Mouse (Mus musculus) liver, postnatal 0 days (tissue): ENCODE measurements around the gene Ntf5. TPM values are rescaled to one million over a fixed set of nuclear protein-coding genes. Genes with fewer than 3 reads are reported as not detected.
A peak's percentile ranks its signal among the peaks of the same experiment; 100 is the strongest.

Experiments used
- ATAC-seq: fragments of 200-750 bp; cut with Nextera tagmentation; 2 replicates; pipeline ENCODE4 v1.8.0; 2017; ENCODE audit warnings: mild to moderate bottlenecking, moderate library complexity
- DNase-seq: peaks from one replicate; pipeline ENCODE4 v3.0.0-alpha.2; 2016
- H3K27ac ChIP-seq: fragments of 300-500 bp; sonication (generic); 2 replicates; pipeline ENCODE4 v1.5.1; 2014; ENCODE audit warnings: antibody characterized with exemption, moderate library complexity, mild to moderate bottlenecking, low read depth
- H3K27me3 ChIP-seq: fragments of 300-500 bp; sonication (generic); 2 replicates; pipeline ENCODE4 v1.6.1; 2014; ENCODE audit warnings: low read length, control low read depth, mixed read lengths; ENCODE audit not compliant: insufficient read depth
- H3K36me3 ChIP-seq: fragments of 300-500 bp; sonication (generic); replicated peaks from 2 replicates; pipeline ENCODE4 v1.6.1; 2014; ENCODE audit warnings: mild to moderate bottlenecking, control low read depth, low read length, moderate library complexity, mixed read lengths; ENCODE audit not compliant: insufficient read depth
- H3K4me1 ChIP-seq: fragments of 300-500 bp; sonication (generic); 2 replicates; pipeline ENCODE4 v1.6.1; 2014; ENCODE audit warnings: antibody characterized with exemption, mild to moderate bottlenecking, control low read depth; ENCODE audit not compliant: insufficient read depth
- H3K4me2 ChIP-seq: fragments of 300-500 bp; sonication (generic); 2 replicates; pipeline ENCODE4 v1.6.1; 2014; ENCODE audit warnings: low read depth, mild to moderate bottlenecking, low read length, moderate library complexity, mixed read lengths
- H3K4me3 ChIP-seq: fragments of 300-500 bp; sonication (generic); 2 replicates; pipeline ENCODE4 v1.5.1; 2014; ENCODE audit warnings: low read depth, low read length
- H3K9ac ChIP-seq: fragments of 300-500 bp; sonication (generic); replicated peaks from 2 replicates; pipeline ENCODE4 v1.6.1; 2014; ENCODE audit warnings: mild to moderate bottlenecking, moderate library complexity
- H3K9me3 ChIP-seq: fragments of 300-500 bp; sonication (generic); 2 replicates; pipeline ENCODE4 v1.6.1; 2016; ENCODE audit warnings: mild to moderate bottlenecking, control low read depth, low read length, mixed read lengths
- CTCF ChIP-seq: sonication (generic); IDR thresholded peaks from 2 replicates; pipeline ENCODE4 v1.5.1; 2016; ENCODE audit warnings: antibody characterized with exemption, low read depth
- EP300 ChIP-seq: IDR thresholded peaks from 2 replicates; pipeline ENCODE4 v1.6.1; 2016; ENCODE audit warnings: antibody characterized with exemption, low read depth, mild to moderate bottlenecking
- WGBS: fragments of 180-500 bp; shearing (Covaris S2); extraction: QIAGEN DNeasy Blood & Tissue Kit; methylation state at CpG from one replicate; pipeline ENCODE4 v1.1.7; 2014; ENCODE audit not compliant: insufficient replicate concordance; 5-methylcytosine and 5-hydroxymethylcytosine counted together
- polyA plus RNA-seq: library from polyadenylated mRNA; unstranded; fragments of >200 nt; fragmentation: Nextera tagmentation; extraction: Ambion mirVana; gene quantifications from 2 replicates; pipeline ENCODE4 v1.2.1, GENCODE M21; 2015

Gene Ntf5
- polyA plus RNA-seq, 1 experiment from 2014 or later, result 0.05 TPM

- Histone ChIP-seq H3K27me3 (peaks cover 90% of the 10 kb centered on the region), H3K4me2 (no peak overlapping the region), H3K4me3 (no peak overlapping the region), H3K4me1 (peaks cover 16% of the 10 kb centered on the region), H3K27ac (no peak overlapping the region), H3K9ac (no peak overlapping the region), H3K9me3 (no peaks in the 10 kb centered on the region), H3K36me3 (no peaks in the 10 kb centered on the region)
- TF ChIP-seq CTCF (no peak), EP300 (no peak)
- WGBS, result 33% methylated on average over 12 of the region's 12 CpGs
- no peak for ATAC-seq
- DNase-seq, result no peak
Observed at GRCm38 (mm10) chr7:45414740-45415224, 1.3 kb downstream of the Ntf5 start.

GRCm38 (mm10) chr7:45415636-45416035 is 2.1 kb downstream of the Ntf5 start:
- Histone ChIP-seq H3K9me3 (no peaks in the 10 kb centered on the region), H3K9ac (no peak overlapping the region), H3K27me3 (peaks cover 90% of the 10 kb centered on the region), H3K36me3 (0 out of 2 replicates have a peak, but pooled peaks cover under 1% of the 10 kb centered on the region), H3K27ac (no peak overlapping the region), H3K4me2 (no peak overlapping the region), H3K4me3 (0 out of 2 replicates have a peak overlapping the region, but pooled peaks have one; percentile 6), H3K4me1 (peaks cover 16% of the 10 kb centered on the region)
- WGBS, result 13% methylated on average over 35 of the region's 37 CpGs
- ATAC-seq (no peak), DNase-seq (no peak)
- no peak for TF ChIP-seq EP300
- no peak for TF ChIP-seq CTCF

- Histone ChIP-seq H3K4me1 (peaks cover 16% of the 10 kb centered on the region), H3K4me2 (no peak overlapping the region), H3K4me3 (no peak overlapping the region), H3K9ac (no peak overlapping the region), H3K9me3 (no peaks in the 10 kb centered on the region), H3K27me3 (peaks cover 69% of the 10 kb centered on the region), H3K27ac (no peak overlapping the region), H3K36me3 (peaks cover 21% of the 10 kb centered on the region)
- WGBS, result 12% methylated on average over 13 of the region's 13 CpGs
- DNase-seq (no peak), ATAC-seq (no peak)
- no peak for TF ChIP-seq EP300
- no peak for TF ChIP-seq CTCF
Observed at GRCm38 (mm10) chr7:45417962-45418492, 4.5 kb downstream of the Ntf5 start.

GRCm38 (mm10) chr7:45419859-45420614 is 6.5 kb downstream of the Ntf5 start:
- 32% methylated on average over 27 of the region's 27 CpGs for WGBS
- H3K27ac ChIP-seq, result no peak overlapping the region
- TF ChIP-seq EP300 (no peak), CTCF (no peak)
- H3K4me1 ChIP-seq, result peaks cover 6% of the 10 kb centered on the region; the same call in 1 of the 2 replicates
- H3K27me3 ChIP-seq, result peaks cover 49% of the 10 kb centered on the region
- ATAC-seq, result no peak
- H3K9me3 ChIP-seq, result no peaks in the 10 kb centered on the region
- H3K9ac ChIP-seq, result no peak overlapping the region
- H3K36me3 ChIP-seq, result peaks cover 39% of the 10 kb centered on the region
- no peak for DNase-seq
- no peak overlapping the region for H3K4me2 ChIP-seq
- no peak overlapping the region for H3K4me3 ChIP-seq

GRCm38 (mm10) chr7:45420615-45420919 is 7.1 kb downstream of the Ntf5 start, which contains the start of gene Lhb:
Gene Lhb (plus strand): TSS chr7:45420820.
- 56% methylated on average over 6 of the region's 6 CpGs for WGBS
- Histone ChIP-seq H3K4me2 (no peak within 1 kb of the TSS), H3K27ac (no peak within 1 kb of the TSS), H3K4me1 (peaks cover 4% of the 10 kb centered on the region; the same call in 1 of the 2 replicates), H3K9ac (no peak within 1 kb of the TSS), H3K27me3 (peaks cover 43% of the 10 kb centered on the region), H3K9me3 (no peaks in the 10 kb centered on the region), H3K4me3 (no peak within 1 kb of the TSS), H3K36me3 (peaks cover 42% of the 10 kb centered on the region)
- no peak for DNase-seq
- TF ChIP-seq EP300, result no peak
- TF ChIP-seq CTCF, result no peak
- no peak for ATAC-seq

- ATAC-seq (no peak), DNase-seq (no peak)
- Histone ChIP-seq H3K27me3 (peaks cover 37% of the 10 kb centered on the region), H3K36me3 (peaks cover 44% of the 10 kb centered on the region), H3K4me3 (no peak overlapping the region), H3K4me1 (no peaks in the 10 kb centered on the region), H3K4me2 (no peak overlapping the region), H3K9ac (no peak overlapping the region), H3K9me3 (no peaks in the 10 kb centered on the region), H3K27ac (no peak overlapping the region)
- 88% methylated on average over 12 of the region's 14 CpGs for WGBS
- no peak for TF ChIP-seq EP300
- no peak for TF ChIP-seq CTCF
Observed at GRCm38 (mm10) chr7:45421194-45421593, 7.7 kb downstream of the Ntf5 start.
